Mouse (Mus musculus): ENCODE measurements around the gene Pacsin3. TPM values are rescaled to one million over a fixed set of nuclear protein-coding genes. Genes with fewer than 3 reads are reported as not detected.

The Pacsin3 gene
- total RNA-seq (2012; rRNA removed) (5.3 and 9.1 TPM in 2 replicates), total RNA-seq (2014; rRNA removed) (1.2 and 1.5 TPM in 2 replicates), polyA plus RNA-seq (2012; ENCODE audit: insufficient read length, low read depth) (1.4 and 3.1 TPM in 2 replicates)

GRCm38 (mm10) chr2:91255661-91256150, at the start of gene Pacsin3:
Gene Pacsin3, plus strand, starts transcription at chr2:91255954.
- peak within 1 kb of the TSS; percentile 74; the same call in 1 of the 2 replicates for H3K4me2 ChIP-seq (ENCODE audit: insufficient read depth, low read depth, poor library complexity, severe bottlenecking)
- H3K4me3 ChIP-seq (replicated peaks in 1 of 3; ENCODE audit: low read depth in 2 of 3, low read length in 2 of 3, poor library complexity in 1 of 3) = peak within 1 kb of the TSS; percentile 39 to 69 (median 60)
- TF ChIP-seq ZNF384 (IDR thresholded peaks at IDR 0.05; ENCODE audit: low read depth, low read length) = no peak
- TF ChIP-seq MAZ (IDR thresholded peaks at IDR 0.05; ENCODE audit: low read depth, low read length) = no peak
- TF ChIP-seq JUN (IDR thresholded peaks at IDR 0.05; ENCODE audit: insufficient read depth, low read depth, low read length) = no peak
- TF ChIP-seq SMC3 (IDR thresholded peaks at IDR 0.05; ENCODE audit: low read depth, low read length) = no peak
- TF ChIP-seq MXI1 (IDR thresholded peaks at IDR 0.05; ENCODE audit: low read depth, low read length) = no peak
- no peak for TF ChIP-seq E2F4 (IDR thresholded peaks at IDR 0.05; ENCODE audit: insufficient replicate concordance, low read depth, low read length)
- TF ChIP-seq ETS1 (conservative IDR thresholded peaks at IDR 0.05; ENCODE audit: low read depth, low read length) = no peak
- TF ChIP-seq ELF1 (IDR thresholded peaks at IDR 0.05; ENCODE audit: low read depth, low read length) = no peak
- no peak for TF ChIP-seq MAX (IDR thresholded peaks at IDR 0.05; ENCODE audit: low read length)
- TF ChIP-seq RAD21 (IDR thresholded peaks at IDR 0.05; ENCODE audit: low read depth, low read length) = no peak
- TF ChIP-seq ZKSCAN1 (IDR thresholded peaks at IDR 0.05; ENCODE audit: borderline replicate concordance, low read depth, low read length) = no peak
- TF ChIP-seq IRF4 (IDR thresholded peaks at IDR 0.05; ENCODE audit: low read depth, low read length) = no peak
- no peak for TF ChIP-seq USF2 (conservative IDR thresholded peaks at IDR 0.05; ENCODE audit: low read depth, low read length)
- no peak for TF ChIP-seq CHD2 (IDR thresholded peaks at IDR 0.05; ENCODE audit: low read length)
- TF ChIP-seq MAFK (IDR thresholded peaks at IDR 0.05; ENCODE audit: insufficient replicate concordance, low read length) = no peak
- no peak for TF ChIP-seq UBTF (IDR thresholded peaks at IDR 0.05; ENCODE audit: low read depth, low read length)
- no peak for TF ChIP-seq EP300 (IDR thresholded peaks at IDR 0.05; ENCODE audit: low read length)
- no peak for TF ChIP-seq ZMIZ1 (IDR thresholded peaks at IDR 0.05; ENCODE audit: low read depth, low read length)
- H3K27ac ChIP-seq (ENCODE audit: insufficient read depth, low read depth) = no peak within 1 kb of the TSS
- H3K36me3 ChIP-seq (replicated peaks in 1 of 2; ENCODE audit: control insufficient read depth in 1 of 2, insufficient read depth in 1 of 2, low read length in 1 of 2) = no peaks in the 10 kb centered on the region
- no peaks in the 10 kb centered on the region for H3K9me3 ChIP-seq (replicated peaks; ENCODE audit: low read length)
- dilution Hi-C loops (cut with MboI; ENCODE audit: extremely low pct_ligation_motif_present, extremely low pct_unique_long_range_greater_than_20kb, low sequenced_read_pairs) = no loop called here
- peaks cover 4 to 16% of the 10 kb centered on the region in 2 experiments for H3K4me1 ChIP-seq (ENCODE audit: control insufficient read depth in 1 of 2, insufficient read depth in 2 of 2)
- in situ Hi-C loops (cut with MboI; ENCODE audit: low pct_ligation_motif_present, low pct_unique_long_range_greater_than_20kb, low sequenced_read_pairs) = no loop called here
- DNase-seq (ENCODE audit: extremely low read depth) = no peak
- peaks cover 6% of the 10 kb centered on the region for H3K27me3 ChIP-seq (replicated peaks)
- no peaks in the 10 kb centered on the region for H3K79me2 ChIP-seq (replicated peaks; ENCODE audit: control insufficient read depth, extremely low read depth, insufficient read depth, poor library complexity, severe bottlenecking)
- peak within 1 kb of the TSS; percentile 60 for H3K9ac ChIP-seq (ENCODE audit: insufficient read depth, low read depth)

- Histone ChIP-seq H3K27me3 (replicated peaks) (no peaks in the 10 kb centered on the region), H3K4me1 (ENCODE audit: control insufficient read depth in 1 of 2, insufficient read depth in 2 of 2) (peaks cover 3 to 27% of the 10 kb centered on the region in 2 experiments; a peak in 3 of 4 replicates), H3K79me2 (replicated peaks; ENCODE audit: control insufficient read depth, extremely low read depth, insufficient read depth, poor library complexity, severe bottlenecking) (peaks cover 2% of the 10 kb centered on the region), H3K4me2 (ENCODE audit: insufficient read depth, low read depth, poor library complexity, severe bottlenecking) (no peak overlapping the region), H3K36me3 (replicated peaks in 1 of 2; ENCODE audit: control insufficient read depth in 1 of 2, insufficient read depth in 1 of 2, low read length in 1 of 2) (peaks cover 45 to 66% of the 10 kb centered on the region in 2 experiments), H3K4me3 (replicated peaks in 1 of 3; ENCODE audit: low read depth in 2 of 3, low read length in 2 of 3, poor library complexity in 1 of 3) (no peak overlapping the region), H3K9ac (ENCODE audit: insufficient read depth, low read depth) (no peak overlapping the region), H3K27ac (ENCODE audit: insufficient read depth, low read depth) (no peak overlapping the region), H3K9me3 (replicated peaks; ENCODE audit: low read length) (no peaks in the 10 kb centered on the region)
- no peak for TF ChIP-seq MXI1 (IDR thresholded peaks at IDR 0.05; ENCODE audit: low read depth, low read length)
- no peak for TF ChIP-seq IRF4 (IDR thresholded peaks at IDR 0.05; ENCODE audit: low read depth, low read length)
- no peak for TF ChIP-seq POLR2A (IDR thresholded peaks at IDR 0.05; ENCODE audit: low read depth, low read length)
- TF ChIP-seq TCF12 (IDR thresholded peaks at IDR 0.05; ENCODE audit: low read depth, low read length) = no peak
- TF ChIP-seq NRF1 (IDR thresholded peaks at IDR 0.05; ENCODE audit: low read depth, low read length) = no peak
- TF ChIP-seq HCFC1 (IDR thresholded peaks at IDR 0.05; ENCODE audit: low read depth, low read length) = no peak
- no peak for TF ChIP-seq MAZ (IDR thresholded peaks at IDR 0.05; ENCODE audit: low read depth, low read length)
- no peak for TF ChIP-seq MAFK (IDR thresholded peaks at IDR 0.05; ENCODE audit: insufficient replicate concordance, low read length)
- no peak for TF ChIP-seq JUN (IDR thresholded peaks at IDR 0.05; ENCODE audit: insufficient read depth, low read depth, low read length)
- TF ChIP-seq POLR2AphosphoS2 (IDR thresholded peaks at IDR 0.05; ENCODE audit: low read depth, low read length) = no peak
- no peak for TF ChIP-seq RCOR1 (conservative IDR thresholded peaks at IDR 0.05; ENCODE audit: low read depth, low read length)
- no peak for TF ChIP-seq JUND (conservative IDR thresholded peaks at IDR 0.05; ENCODE audit: low read depth, low read length)
- no peak for TF ChIP-seq SMC3 (IDR thresholded peaks at IDR 0.05; ENCODE audit: low read depth, low read length)
- no peak for TF ChIP-seq CHD1 (IDR thresholded peaks at IDR 0.05; ENCODE audit: low read depth, low read length)
- TF ChIP-seq UBTF (IDR thresholded peaks at IDR 0.05; ENCODE audit: low read depth, low read length) = no peak
- no peak for TF ChIP-seq KAT2A (IDR thresholded peaks at IDR 0.05; ENCODE audit: insufficient replicate concordance, low read length)
- no peak for DNase-seq (ENCODE audit: extremely low read depth)
- dilution Hi-C loops (cut with MboI; ENCODE audit: extremely low pct_ligation_motif_present, extremely low pct_unique_long_range_greater_than_20kb, low sequenced_read_pairs) = no loop called here
- in situ Hi-C loops (cut with MboI; ENCODE audit: low pct_ligation_motif_present, low pct_unique_long_range_greater_than_20kb, low sequenced_read_pairs) = no loop called here
Observed at GRCm38 (mm10) chr2:91206254-91206775, 49.4 kb upstream of the Pacsin3 start.
